Mouse (Mus musculus): ENCODE measurements around the gene Mtmr10. TPM values are rescaled to one million over a fixed set of nuclear protein-coding genes. Genes with fewer than 3 reads are reported as not detected.

The Mtmr10 gene
- polyA plus RNA-seq (2016; fragmentation: Nextera tagmentation; extraction: Ambion mirVana), result 12.3 and 12.4 TPM in 2 replicates

DNA sequence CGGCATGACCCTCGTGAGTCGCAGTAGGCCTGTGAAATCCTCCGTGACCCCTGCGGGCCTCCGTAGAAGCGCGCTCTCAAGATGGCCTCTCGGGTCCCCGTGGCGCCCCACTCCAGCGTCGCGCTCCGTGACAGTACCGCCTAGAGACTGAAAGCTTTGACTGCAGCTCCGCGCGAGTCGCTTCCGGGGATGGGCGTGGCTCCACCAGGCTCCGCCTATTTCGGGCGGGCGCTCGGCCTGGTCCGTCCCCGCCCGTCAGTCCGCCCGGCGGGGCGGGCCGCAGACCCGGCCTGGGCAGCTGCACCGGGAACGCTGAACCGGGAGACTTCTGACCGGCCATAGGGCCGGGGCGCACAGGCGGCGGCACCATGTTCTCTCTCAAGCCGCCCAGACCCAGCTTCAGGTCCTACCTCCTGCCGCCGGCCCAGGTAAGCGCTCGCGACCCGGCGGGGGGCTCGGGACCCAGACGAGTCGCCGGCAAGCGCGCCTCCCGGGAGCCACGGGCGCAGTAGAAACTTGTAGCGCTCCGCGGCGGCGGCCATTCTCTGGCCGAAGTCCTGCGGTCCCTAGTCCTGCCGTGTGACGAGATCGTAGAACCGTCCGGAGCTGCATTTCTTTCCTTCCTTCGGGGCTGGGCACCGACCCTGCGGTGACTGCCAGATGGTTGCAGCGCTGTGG, at the start of gene Mtmr10:
TSS of gene Mtmr10 (plus strand) at position 240 of the 678 bp plus-strand sequence.
- Histone ChIP-seq H3K4me2 (peak within 1 kb of the TSS; percentile 60), H3K4me1 (peaks cover 18% of the 10 kb centered on the region), H3K27ac (peak within 1 kb of the TSS; percentile 73), H3K4me3 (replicated peaks) (peak within 1 kb of the TSS; percentile 83), H3K9ac (peak within 1 kb of the TSS; percentile 82), H3K36me3 (replicated peaks) (no peaks in the 10 kb centered on the region), H3K27me3 (0 out of 2 replicates have a peak, but pooled peaks cover 3% of the 10 kb centered on the region), H3K9me3 (no peaks in the 10 kb centered on the region)
- WGBS, result under 1% methylated on average over 56 of the region's 77 CpGs
- peak; percentile 99 for ATAC-seq (ENCODE audit: low FRiP score)

DNA sequence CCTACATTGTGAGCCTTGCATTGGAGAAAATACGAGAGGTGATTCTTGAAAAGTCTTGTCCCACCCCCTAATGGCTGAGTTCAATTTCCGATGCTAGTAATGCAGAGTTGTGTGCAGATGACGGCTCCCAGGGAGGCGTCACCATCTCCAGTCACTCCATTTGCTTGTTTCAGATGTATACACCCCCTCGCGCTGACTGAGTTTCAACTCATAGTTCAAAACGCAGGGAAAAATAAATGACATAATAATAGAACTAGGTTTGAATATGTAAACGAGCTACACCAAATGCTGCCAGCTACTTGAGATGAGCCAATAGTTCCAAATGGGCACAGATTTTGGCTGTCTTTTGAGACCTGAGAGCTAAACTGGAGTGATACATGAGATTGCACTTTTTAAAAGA, 49.7 kb upstream of the Mtmr10 start:
- Histone ChIP-seq H3K27me3 (no peaks in the 10 kb centered on the region), H3K36me3 (replicated peaks) (no peaks in the 10 kb centered on the region), H3K27ac (no peak overlapping the region), H3K4me1 (peaks cover 3% of the 10 kb centered on the region; the same call in 1 of the 2 replicates), H3K4me2 (no peak overlapping the region), H3K9me3 (no peaks in the 10 kb centered on the region), H3K4me3 (replicated peaks) (no peak overlapping the region), H3K9ac (no peak overlapping the region)
- 87% methylated on average over 8 of the region's 8 CpGs for WGBS
- no peak for ATAC-seq (ENCODE audit: low FRiP score)

DNA sequence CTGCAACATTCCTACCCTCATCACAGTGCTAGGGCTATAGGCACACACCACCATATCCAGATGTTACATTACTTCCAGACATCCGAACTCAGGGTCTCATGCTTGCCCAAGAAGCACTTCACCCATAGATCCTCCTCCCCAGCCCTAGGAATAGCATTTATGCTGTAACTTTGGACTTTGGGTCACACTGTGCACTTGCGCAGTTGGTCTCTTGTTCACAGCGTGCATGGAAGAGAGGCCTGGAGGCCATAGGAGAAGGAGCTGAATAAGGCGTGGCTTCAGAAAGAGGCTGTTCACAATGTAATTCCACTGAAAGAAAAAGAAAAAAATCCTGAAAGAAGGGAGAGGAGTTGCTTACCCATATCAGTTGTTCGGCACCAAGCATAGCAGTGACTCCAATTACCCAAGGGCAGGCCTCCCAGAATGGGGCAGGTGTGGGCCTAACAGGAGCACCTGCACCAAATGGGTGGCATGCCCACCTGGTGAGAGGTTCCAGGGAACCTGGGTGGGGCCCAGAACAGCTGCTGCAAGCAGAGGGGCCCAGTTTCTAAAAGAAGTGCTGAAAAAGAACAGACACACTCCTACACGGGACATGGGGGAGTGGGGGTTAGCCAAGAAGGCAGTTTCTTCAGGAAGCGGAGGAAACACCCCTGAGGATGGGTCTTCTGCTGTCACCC, 48.9 kb upstream of the Mtmr10 start:
- WGBS, result 91% methylated on average over 7 of the region's 7 CpGs
- no peaks in the 10 kb centered on the region for H3K9me3 ChIP-seq
- no peak for ATAC-seq (ENCODE audit: low FRiP score)

DNA sequence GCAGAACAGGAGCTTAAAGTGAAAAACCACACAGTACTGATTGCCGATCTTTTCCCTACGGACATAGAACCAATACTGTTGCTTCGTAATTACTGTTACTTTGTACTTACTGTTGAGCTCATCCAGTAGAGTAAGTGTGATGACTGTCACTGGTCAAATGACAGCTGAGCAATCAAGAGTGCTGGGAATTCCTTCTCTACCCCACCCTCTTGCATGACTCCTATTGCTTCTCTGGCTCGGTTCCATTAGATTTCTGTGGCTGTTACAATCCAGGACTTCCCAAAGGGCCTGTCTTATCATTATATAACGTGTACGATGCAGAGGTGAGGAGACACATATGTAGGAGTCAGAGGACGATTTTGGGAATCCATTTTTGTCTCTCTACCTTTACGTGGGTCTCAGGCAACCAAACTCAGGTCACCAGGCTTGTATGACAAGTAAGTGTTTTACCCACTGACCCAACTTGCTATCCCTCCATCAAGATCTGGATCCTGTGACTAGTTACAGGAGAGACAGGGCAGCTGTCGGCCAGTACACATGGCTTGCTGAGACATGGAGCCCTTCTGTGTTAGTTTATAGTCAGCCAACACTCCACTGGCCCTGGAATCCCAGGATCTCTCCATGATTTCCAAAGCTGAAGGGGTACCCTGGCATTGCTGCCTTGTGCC, 48.2 kb upstream of the Mtmr10 start:
- no peak overlapping the region for H3K4me2 ChIP-seq
- ATAC-seq (ENCODE audit: low FRiP score), result no peak
- no peak overlapping the region for H3K4me3 ChIP-seq (replicated peaks)
- H3K4me1 ChIP-seq, result peaks cover 3% of the 10 kb centered on the region; the same call in 1 of the 2 replicates
- H3K9me3 ChIP-seq, result no peaks in the 10 kb centered on the region
- H3K27ac ChIP-seq, result no peak overlapping the region
- H3K27me3 ChIP-seq, result no peaks in the 10 kb centered on the region
- WGBS, result 86% methylated on average over 9 of the region's 9 CpGs
- no peak overlapping the region for H3K9ac ChIP-seq
- no peaks in the 10 kb centered on the region for H3K36me3 ChIP-seq (replicated peaks)

More for the DNA sequence above, 48.9 kb upstream of the Mtmr10 start:
- H3K36me3 ChIP-seq (replicated peaks), result no peaks in the 10 kb centered on the region
- no peak overlapping the region for H3K4me2 ChIP-seq
- peaks cover 3% of the 10 kb centered on the region; the same call in 1 of the 2 replicates for H3K4me1 ChIP-seq
- H3K4me3 ChIP-seq (replicated peaks), result no peak overlapping the region
- no peaks in the 10 kb centered on the region for H3K27me3 ChIP-seq
- H3K9ac ChIP-seq, result no peak overlapping the region
- no peak overlapping the region for H3K27ac ChIP-seq

DNA sequence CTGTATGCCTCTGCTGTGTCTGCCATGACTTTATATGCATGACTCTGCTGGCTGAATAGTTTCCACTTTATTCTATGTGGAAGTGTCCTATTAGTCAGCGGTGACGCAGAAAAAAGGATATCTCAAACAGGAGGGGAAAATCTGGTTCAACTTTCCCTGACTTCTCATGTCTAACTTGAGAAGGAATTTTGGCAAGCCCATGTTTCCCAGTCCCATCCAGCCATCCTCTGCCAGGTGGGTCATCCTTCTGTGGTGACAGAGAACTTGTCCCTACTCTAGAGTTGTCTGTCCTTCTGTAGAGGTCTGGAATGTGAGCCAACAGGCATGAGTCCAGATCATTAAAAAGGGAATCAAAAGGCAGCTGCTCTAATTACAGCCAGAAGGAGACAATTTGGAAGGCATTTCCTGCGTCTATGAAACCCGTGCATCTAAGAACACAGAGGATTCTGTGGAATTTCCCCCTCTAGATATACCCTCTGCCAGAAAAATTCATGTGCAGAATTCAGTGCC, 47.6 kb upstream of the Mtmr10 start:
- Histone ChIP-seq H3K4me2 (no peak overlapping the region), H3K9me3 (no peaks in the 10 kb centered on the region), H3K27ac (no peak overlapping the region), H3K4me1 (peaks cover 3% of the 10 kb centered on the region; the same call in 1 of the 2 replicates), H3K4me3 (replicated peaks) (no peak overlapping the region), H3K27me3 (no peaks in the 10 kb centered on the region), H3K9ac (no peak overlapping the region), H3K36me3 (replicated peaks) (no peaks in the 10 kb centered on the region)
- no peak for ATAC-seq (ENCODE audit: low FRiP score)
- WGBS, result 76% methylated on average over 4 of the region's 4 CpGs

DNA sequence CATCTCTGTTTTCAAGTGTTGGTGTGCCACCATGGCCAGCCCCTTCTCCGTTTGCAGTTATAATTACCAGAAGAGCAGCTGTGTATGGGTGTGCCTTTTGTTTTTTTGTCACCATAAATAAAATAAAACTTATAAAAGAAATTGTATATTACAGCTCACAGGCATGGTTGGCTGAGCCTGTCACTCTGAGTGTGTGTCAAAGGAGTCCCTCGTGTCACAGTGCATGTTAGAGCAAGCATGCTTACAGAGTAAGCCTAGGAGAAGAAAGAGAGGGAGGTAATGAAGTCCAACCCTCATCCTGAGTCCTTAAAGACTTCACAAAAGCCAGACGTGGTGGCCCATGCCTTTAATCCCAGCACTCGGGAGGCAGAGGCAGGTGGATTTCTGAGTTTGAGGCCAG, 45.0 kb upstream of the Mtmr10 start:
- Histone ChIP-seq H3K9ac (no peak overlapping the region), H3K9me3 (no peaks in the 10 kb centered on the region), H3K4me1 (0 out of 2 replicates have a peak, but pooled peaks cover 4% of the 10 kb centered on the region), H3K36me3 (replicated peaks) (no peaks in the 10 kb centered on the region), H3K4me3 (replicated peaks) (no peak overlapping the region), H3K27me3 (no peaks in the 10 kb centered on the region), H3K27ac (no peak overlapping the region), H3K4me2 (no peak overlapping the region)
- 72% methylated on average over 4 of the region's 4 CpGs for WGBS
- no peak for ATAC-seq (ENCODE audit: low FRiP score)

DNA sequence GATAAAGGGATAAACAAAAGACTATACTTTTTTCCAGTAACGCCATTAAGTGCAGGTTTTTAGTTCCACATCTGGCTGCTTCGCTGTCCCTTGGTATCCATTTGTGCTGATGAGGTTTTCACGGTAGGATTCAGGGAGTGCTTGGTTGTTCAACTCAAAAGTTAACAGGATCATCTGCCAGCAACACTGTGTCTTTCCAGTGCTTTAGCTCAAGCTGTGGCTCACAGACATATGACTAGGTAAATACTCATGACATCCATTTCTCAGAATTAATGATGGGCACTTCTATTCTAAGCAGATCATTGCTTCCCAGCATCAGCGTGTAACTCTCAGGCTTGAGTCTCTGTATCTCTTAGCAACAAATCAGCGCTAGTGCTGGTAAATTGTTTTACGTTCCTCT, 43.1 kb upstream of the Mtmr10 start:
- WGBS, result 93% methylated on average over 6 of the region's 6 CpGs
- Histone ChIP-seq H3K4me1 (0 out of 2 replicates have a peak, but pooled peaks cover 4% of the 10 kb centered on the region), H3K4me2 (no peak overlapping the region), H3K9me3 (no peaks in the 10 kb centered on the region), H3K27me3 (no peaks in the 10 kb centered on the region), H3K36me3 (replicated peaks) (no peaks in the 10 kb centered on the region), H3K4me3 (replicated peaks) (no peak overlapping the region), H3K9ac (no peak overlapping the region), H3K27ac (no peak overlapping the region)
- ATAC-seq (ENCODE audit: low FRiP score), result no peak

DNA sequence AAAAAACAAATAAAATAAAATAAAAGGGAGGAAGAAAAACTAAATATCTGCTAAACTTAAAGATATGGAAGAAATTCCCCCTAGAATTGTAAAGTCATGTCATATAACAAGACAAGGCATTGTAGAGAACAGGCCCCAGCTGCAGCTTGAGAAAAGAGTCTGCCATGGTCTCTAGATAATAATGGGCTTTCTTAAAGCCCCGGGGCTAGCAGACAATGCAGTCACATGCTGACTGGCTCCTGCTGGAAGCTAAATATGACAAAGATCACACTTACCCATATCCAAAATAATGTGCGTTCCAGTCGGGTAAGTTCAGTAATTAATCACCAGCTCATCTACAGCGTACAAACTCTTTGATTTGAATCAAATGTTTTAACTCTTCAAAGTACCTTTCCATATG, 40.7 kb upstream of the Mtmr10 start:
- no peaks in the 10 kb centered on the region for H3K9me3 ChIP-seq
- no peaks in the 10 kb centered on the region for H3K36me3 ChIP-seq (replicated peaks)
- 55% methylated on average over 4 of the region's 4 CpGs for WGBS
- H3K27ac ChIP-seq, result no peak overlapping the region
- no peak overlapping the region for H3K4me2 ChIP-seq
- 0 out of 2 replicates have a peak, but pooled peaks cover 4% of the 10 kb centered on the region for H3K4me1 ChIP-seq
- no peaks in the 10 kb centered on the region for H3K27me3 ChIP-seq
- H3K9ac ChIP-seq, result no peak overlapping the region
- no peak overlapping the region for H3K4me3 ChIP-seq (replicated peaks)
- ATAC-seq (ENCODE audit: low FRiP score), result no peak

DNA sequence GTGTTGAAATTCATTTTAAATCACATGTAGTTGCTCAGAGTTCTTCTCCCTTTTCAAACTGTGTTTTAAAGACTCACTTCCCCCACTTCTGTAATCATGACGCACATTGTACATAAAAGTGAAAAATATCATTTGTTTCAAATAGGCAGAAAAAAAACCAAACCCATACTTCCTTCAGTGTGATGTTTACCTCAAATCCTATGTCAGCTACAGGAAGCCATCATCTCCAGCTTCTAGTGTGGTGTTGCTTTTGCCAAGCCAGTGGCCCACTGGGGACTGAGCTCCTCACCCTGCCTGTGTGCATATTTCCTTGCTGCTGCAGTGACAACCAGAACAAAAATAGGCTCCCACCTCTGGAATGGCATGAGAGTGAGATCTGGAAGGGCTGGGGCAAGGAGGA, 39.1 kb upstream of the Mtmr10 start:
- Histone ChIP-seq H3K4me3 (replicated peaks) (no peak overlapping the region), H3K27me3 (no peaks in the 10 kb centered on the region), H3K27ac (no peak overlapping the region), H3K4me1 (0 out of 2 replicates have a peak, but pooled peaks cover 4% of the 10 kb centered on the region), H3K4me2 (no peak overlapping the region), H3K9me3 (no peaks in the 10 kb centered on the region), H3K36me3 (replicated peaks) (no peaks in the 10 kb centered on the region), H3K9ac (no peak overlapping the region)
- no peak for ATAC-seq (ENCODE audit: low FRiP score)
- WGBS, result 90% methylated on average over 1 of the region's 1 CpGs

DNA sequence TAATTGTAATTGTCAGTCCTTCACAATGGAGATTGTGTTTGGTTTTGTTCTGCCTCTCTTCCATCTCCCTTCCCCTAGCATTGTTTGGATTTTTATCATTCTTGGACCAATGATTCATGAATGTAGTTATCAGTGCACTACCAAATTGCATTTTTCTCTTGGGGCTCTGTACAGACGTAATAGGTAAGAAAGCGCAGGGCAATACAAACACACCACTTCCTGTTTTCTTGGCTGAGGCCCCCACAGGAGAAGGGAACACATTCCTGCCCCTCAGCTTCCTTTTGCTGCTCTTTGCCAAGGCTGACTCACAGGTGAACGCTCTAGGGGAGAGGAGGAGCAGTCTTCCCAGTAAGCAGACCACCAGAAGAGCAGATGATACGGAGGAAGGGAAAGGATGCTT, 37.7 kb upstream of the Mtmr10 start:
- WGBS, result 87% methylated on average over 4 of the region's 4 CpGs
- no peak overlapping the region for H3K4me2 ChIP-seq
- H3K27me3 ChIP-seq, result no peaks in the 10 kb centered on the region
- no peak overlapping the region for H3K27ac ChIP-seq
- no peaks in the 10 kb centered on the region for H3K9me3 ChIP-seq
- no peaks in the 10 kb centered on the region for H3K36me3 ChIP-seq (replicated peaks)
- H3K9ac ChIP-seq, result no peak overlapping the region
- H3K4me1 ChIP-seq, result 0 out of 2 replicates have a peak, but pooled peaks cover 4% of the 10 kb centered on the region
- H3K4me3 ChIP-seq (replicated peaks), result no peak overlapping the region
- no peak for ATAC-seq (ENCODE audit: low FRiP score)

DNA sequence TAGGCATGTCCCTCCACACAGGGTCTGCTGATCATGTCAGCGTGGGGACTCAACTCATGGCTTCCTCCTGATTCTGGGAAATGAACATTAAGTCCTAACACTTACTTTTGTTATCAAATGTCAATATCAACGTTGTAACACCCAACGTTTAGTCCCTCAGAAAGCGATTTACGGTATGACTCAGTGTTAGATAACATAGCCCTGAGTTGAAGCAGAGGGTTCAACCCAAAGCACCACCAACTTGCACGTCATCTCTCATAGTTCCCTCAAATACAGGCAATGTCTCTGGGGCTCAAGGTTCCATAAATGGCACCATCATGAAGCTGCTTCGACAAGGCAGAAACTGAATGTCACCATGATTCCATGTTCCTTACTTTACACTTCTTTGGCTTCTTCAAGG, 37.0 kb upstream of the Mtmr10 start:
- Histone ChIP-seq H3K27ac (no peak overlapping the region), H3K36me3 (replicated peaks) (no peaks in the 10 kb centered on the region), H3K4me3 (replicated peaks) (no peak overlapping the region), H3K4me2 (no peak overlapping the region), H3K27me3 (no peaks in the 10 kb centered on the region), H3K9ac (no peak overlapping the region), H3K4me1 (0 out of 2 replicates have a peak, but pooled peaks cover 4% of the 10 kb centered on the region), H3K9me3 (no peaks in the 10 kb centered on the region)
- WGBS, result 91% methylated on average over 7 of the region's 7 CpGs
- ATAC-seq (ENCODE audit: low FRiP score), result no peak

DNA sequence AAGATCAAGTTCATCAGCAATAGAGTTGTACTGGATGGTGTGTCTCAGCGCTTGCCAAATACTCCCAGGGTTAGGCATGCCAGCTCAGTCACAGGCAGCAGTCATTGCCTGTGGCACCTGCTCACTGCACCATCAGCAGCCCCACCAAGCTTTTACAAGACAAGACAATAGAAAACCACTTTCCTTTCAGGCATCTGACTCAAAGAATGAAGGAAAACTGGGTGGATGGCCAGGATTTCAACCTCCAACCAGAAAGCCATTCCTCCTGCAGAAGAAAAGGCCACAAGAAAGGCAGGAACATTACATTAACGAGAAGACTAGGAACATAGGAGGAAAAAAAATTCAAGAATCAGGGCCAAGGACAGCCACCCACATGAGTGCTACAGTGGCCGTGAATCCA, 33.7 kb upstream of the Mtmr10 start:
- ATAC-seq (ENCODE audit: low FRiP score), result no peak
- Histone ChIP-seq H3K9me3 (no peaks in the 10 kb centered on the region), H3K27ac (no peak overlapping the region), H3K27me3 (no peaks in the 10 kb centered on the region), H3K36me3 (replicated peaks) (no peaks in the 10 kb centered on the region), H3K4me2 (no peak overlapping the region), H3K9ac (no peak overlapping the region), H3K4me1 (no peaks in the 10 kb centered on the region), H3K4me3 (replicated peaks) (no peak overlapping the region)
- WGBS, result 90% methylated on average over 3 of the region's 3 CpGs

Data from forebrain, embryonic 12.5 days (tissue).